Mouse (Mus musculus) spleen, adult 12 weeks (tissue): ENCODE results near the gene Lrrk1.

Source experiments
- DNase-seq: peaks from one replicate; pipeline ENCODE4 v3.0.0; 2022; ENCODE audit warnings: low spot score

Gene Lrrk1

DNA sequence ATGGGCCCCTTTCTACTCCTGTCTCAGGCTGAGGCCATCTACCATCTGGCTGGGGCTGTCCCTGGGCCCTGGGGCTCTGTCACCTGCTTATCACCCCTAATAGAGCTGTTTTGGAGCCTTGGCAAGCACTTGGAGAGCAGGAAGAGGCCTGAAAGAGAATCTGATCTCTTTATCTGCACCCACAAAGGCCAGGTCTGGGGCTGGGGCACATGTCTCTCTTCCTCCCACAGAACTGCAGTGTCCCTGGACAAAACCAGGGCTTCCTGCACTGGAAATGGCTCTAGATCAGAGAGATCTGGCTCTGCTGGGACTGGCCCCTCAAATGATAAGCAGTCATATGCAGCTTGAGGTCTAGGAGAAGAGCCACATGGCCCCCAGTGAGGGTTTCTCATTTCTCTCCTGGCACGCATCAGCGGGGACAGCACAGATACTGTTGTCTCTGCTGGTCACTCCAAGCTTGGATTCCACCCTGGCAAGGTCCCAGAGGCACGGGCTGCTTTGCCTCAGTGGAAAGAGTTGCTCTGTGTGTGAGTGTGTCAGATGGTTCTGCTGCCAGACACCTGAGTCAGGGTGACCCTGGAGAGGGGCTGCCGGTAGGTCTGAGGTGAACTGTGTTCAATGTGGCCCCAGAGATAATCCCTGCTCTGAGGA is 200.4 kb downstream of the Lrrk1 start:
- DNase-seq, result no peak

DNA sequence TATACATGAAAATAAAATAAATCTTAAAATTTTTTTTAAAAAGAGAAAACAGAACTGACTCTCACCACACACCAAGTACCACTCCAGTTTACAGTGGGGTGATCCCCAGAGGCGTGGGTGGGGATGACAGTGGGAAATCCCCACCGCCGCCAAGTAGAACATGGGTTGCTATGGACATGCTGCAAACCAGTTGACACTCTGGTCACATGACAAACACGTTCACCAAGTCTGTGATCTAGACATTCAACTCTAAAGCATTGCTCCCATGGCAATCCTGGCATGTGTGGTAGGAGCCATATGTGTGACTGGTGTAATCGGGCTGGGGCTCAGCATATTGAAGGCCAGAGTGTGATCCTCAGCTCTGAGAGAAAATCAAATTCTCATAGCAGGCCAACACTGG is 202.8 kb downstream of the Lrrk1 start:
- no peak for DNase-seq

- DNase-seq, result no peak
Measured at GRCm38 (mm10) chr7:66184026-66184425, 204.1 kb downstream of the Lrrk1 start.

DNA sequence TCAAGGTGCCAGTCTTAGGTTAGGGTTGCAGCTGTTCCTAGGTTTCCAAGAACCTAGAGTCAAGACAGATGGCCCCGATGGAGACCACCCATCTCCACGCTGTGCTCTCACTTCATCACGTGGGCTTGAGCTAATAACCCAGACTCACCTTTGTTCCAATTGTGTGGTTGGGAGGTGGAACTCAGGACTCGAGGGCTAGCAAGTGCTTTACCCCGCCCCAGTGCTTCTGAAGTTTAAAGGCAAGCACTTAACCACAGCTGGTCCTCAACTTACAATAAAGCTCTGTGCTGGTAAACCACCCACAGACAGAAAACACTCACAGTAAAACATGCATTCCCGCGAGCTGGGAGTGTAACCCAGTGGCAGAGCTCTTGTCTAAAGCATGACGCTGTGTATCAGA is 204.7 kb downstream of the Lrrk1 start:
- no peak for DNase-seq

DNA sequence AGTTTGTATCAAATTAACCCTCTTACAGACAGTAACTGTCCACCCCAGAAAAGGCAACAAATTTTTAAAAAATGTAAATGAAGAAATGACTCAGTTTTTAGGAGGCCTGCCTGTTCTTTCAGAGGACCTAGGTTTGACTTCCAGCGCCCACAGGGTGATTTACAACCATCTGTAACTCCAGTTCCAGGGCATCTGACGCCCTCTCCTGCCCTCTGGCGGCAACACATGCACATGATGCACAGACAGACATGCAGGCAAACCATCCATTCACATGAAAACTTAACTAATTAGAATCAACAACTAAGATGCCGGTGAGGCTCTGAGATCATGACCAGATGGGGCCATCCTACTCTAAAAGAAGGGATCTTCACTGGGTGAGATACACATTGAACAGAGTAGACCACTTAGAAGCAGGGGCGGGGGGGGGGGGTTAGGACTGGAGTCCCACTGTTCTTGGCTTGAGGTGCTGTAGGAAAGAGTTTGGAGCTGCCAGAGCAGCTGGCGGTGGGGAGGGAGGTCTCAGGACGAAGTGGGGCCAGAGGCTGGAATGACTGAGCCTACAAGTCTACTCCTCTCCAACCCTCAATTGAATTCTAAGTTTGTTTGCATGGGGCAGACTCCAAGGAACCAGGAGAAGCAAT is 206.0 kb downstream of the Lrrk1 start:
- DNase-seq, result no peak

GRCm38 (mm10) chr7:66180711-66181365 is 207.3 kb downstream of the Lrrk1 start:
- DNase-seq, result no peak

DNA sequence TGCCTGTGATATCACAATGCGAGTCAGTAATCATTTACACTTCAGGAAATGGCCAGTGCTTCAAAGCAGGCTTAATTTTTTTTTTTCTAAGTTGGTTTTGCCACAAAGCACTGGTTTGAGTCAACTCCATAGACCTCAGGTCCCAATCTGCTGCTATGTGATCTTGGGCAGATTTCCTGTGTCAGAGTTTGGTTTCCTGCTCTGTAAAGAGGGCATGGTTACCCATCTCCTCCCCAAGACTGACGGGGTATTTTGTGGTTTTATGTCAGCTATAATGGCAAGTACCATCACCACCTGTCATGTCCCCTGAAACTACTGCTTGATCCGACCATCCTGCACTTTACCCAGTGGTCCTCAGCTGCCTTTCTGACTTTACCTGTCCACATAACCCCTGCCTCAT is 207.9 kb downstream of the Lrrk1 start:
- DNase-seq, result no peak

- DNase-seq, result no peak
Measured at GRCm38 (mm10) chr7:66179711-66180110, 208.4 kb downstream of the Lrrk1 start.

DNA sequence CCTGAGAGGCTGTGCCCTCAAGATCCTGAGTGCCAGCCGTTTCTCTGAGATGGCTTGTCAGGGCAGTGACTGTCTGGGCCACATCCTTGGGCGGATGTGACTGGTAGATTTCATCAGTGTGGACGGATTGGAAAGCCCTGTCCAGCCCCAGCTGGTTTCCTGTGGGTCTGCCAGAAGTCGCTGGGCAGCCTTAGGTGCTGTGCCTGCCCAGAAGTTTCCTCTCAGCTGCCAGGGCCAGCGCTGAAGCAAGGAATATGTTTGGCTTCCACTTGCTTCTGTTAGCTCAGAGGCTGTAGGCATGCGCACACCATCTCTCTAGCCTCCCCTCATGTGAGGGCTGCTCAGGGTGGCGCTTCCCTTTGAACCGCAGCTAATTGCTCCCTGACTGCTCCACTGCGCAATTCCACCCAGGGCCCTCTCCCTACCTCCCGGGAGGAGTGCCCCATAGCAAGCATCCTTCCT is 209.0 kb downstream of the Lrrk1 start:
- DNase-seq, result no peak

GRCm38 (mm10) chr7:66178101-66178500 is 210.0 kb downstream of the Lrrk1 start:
- no peak for DNase-seq

- no peak for DNase-seq
Measured at GRCm38 (mm10) chr7:66176929-66177328, 211.2 kb downstream of the Lrrk1 start.
